Mouse (Mus musculus): ENCODE results near the gene Adam15.

DNA sequence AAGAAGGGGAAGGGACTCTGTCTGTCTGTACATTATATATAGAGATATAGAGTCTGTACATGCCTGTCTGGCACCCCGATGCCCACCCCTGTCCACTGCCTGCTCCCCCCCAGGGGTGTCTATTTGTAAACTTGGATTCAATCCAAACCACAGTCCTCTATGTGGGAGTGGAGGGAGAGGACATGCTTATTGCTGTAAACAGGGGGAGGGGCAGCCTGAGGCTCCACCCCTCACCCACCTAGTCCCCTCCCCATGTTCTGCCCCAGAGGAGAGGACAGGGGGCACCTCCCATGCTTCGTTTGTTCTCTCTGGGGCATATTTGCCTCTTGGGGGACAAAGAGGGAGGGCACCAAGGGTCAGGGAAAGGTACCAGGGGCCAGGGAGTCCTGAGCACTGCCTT lies 35.0 kb downstream of the Adam15 start:
- TF ChIP-seq GATA1 (IDR thresholded peaks at IDR 0.05; ENCODE audit: low read length) (no peak), TAL1 (IDR thresholded peaks at IDR 0.05; ENCODE audit: low read length) (no peak)
